Mouse (Mus musculus): ENCODE measurements around the gene Gm2026.
"Not testable (repeated sequence)": the region's sequence is repeated elsewhere in the genome, so short reads cannot be mapped to it uniquely, and the experiment has no call there.

- TF ChIP-seq CTCF (IDR thresholded peaks at IDR 0.05; ENCODE audit: borderline replicate concordance, extremely low read depth, insufficient read depth, insufficient read length); POLR2A (IDR thresholded peaks at IDR 0.05; ENCODE audit: borderline replicate concordance, extremely low read depth, insufficient read depth, insufficient read length, poor library complexity, severe bottlenecking): not testable (repeated sequence)
Observed at GRCm38 (mm10) chr2:175965031-175965430, at the start of gene Gm2026.
